Mouse (Mus musculus) bone marrow, adult 2 months (tissue): ENCODE results near the gene Tpte.

ENCODE experiments used
- CTCF ChIP-seq: fragments of 200-500 bp; IDR thresholded peaks from 2 replicates; pipeline ENCODE4 v1.5.1; 2011; ENCODE audit warnings: low read length, control low read depth; ENCODE audit not compliant: control insufficient read depth, insufficient read depth
- POLR2A ChIP-seq: fragments of 200-500 bp; IDR thresholded peaks from 2 replicates; pipeline ENCODE4 v1.6.1; 2011; ENCODE audit warnings: low read depth, mild to moderate bottlenecking, control low read depth, low read length, borderline replicate concordance; ENCODE audit not compliant: control insufficient read depth

- TF ChIP-seq CTCF: no peak
- TF ChIP-seq POLR2A: no peak
Measured at GRCm38 (mm10) chr8:22273142-22273541, 10.1 kb upstream of the Tpte start.
